Mouse (Mus musculus): ENCODE data around the gene Robo4. TPM values are rescaled to one million over a fixed set of nuclear protein-coding genes. Genes with fewer than 3 reads are reported as not detected.

Robo4 gene
- total and polyA plus RNA-seq, 3 experiments, result not detected

- TF ChIP-seq MEF2A (IDR thresholded peaks at IDR 0.05; ENCODE audit: borderline replicate concordance, low read depth, low read length), result no peak
- Histone ChIP-seq H3K4me2 (ENCODE audit: insufficient read depth, low read depth, poor library complexity, severe bottlenecking) (no peak overlapping the region), H3K4me3 (replicated peaks in 1 of 3; ENCODE audit: low read depth in 2 of 3, low read length in 2 of 3, poor library complexity in 1 of 3) (no peak overlapping the region), H3K27ac (ENCODE audit: insufficient read depth, low read depth) (no peak overlapping the region), H3K4me1 (ENCODE audit: control insufficient read depth in 1 of 2, insufficient read depth in 2 of 2) (peaks cover 14 to 18% of the 10 kb centered on the region in 2 experiments), H3K79me2 (replicated peaks; ENCODE audit: control insufficient read depth, extremely low read depth, insufficient read depth, poor library complexity, severe bottlenecking) (no peaks in the 10 kb centered on the region), H3K36me3 (replicated peaks in 1 of 2; ENCODE audit: control insufficient read depth in 1 of 2, insufficient read depth in 1 of 2, low read length in 1 of 2) (no peaks in the 10 kb centered on the region), H3K27me3 (replicated peaks) (peaks cover 28% of the 10 kb centered on the region), H3K9me3 (replicated peaks; ENCODE audit: low read length) (no peaks in the 10 kb centered on the region), H3K9ac (ENCODE audit: insufficient read depth, low read depth) (no peak overlapping the region)
- dilution Hi-C loops (cut with MboI; ENCODE audit: extremely low pct_ligation_motif_present, extremely low pct_unique_long_range_greater_than_20kb, low sequenced_read_pairs) (no loop called here), in situ Hi-C loops (cut with MboI; ENCODE audit: low pct_ligation_motif_present, low pct_unique_long_range_greater_than_20kb, low sequenced_read_pairs) (loop anchor here (25.0 kb wide), 1 partner anchor 523 kb away; no protein-coding TSS in a partner anchor)
- no peak for DNase-seq (ENCODE audit: extremely low read depth)
Observed at GRCm38 (mm10) chr9:37414666-37415065, 13.0 kb downstream of the Robo4 start.

GRCm38 (mm10) chr9:37418791-37419190, 17.1 kb downstream of the Robo4 start:
- H3K4me1 ChIP-seq (ENCODE audit: control insufficient read depth in 1 of 2, insufficient read depth in 2 of 2), result peaks cover 17 to 31% of the 10 kb centered on the region in 2 experiments
- in situ Hi-C loops (cut with MboI; ENCODE audit: low pct_ligation_motif_present, low pct_unique_long_range_greater_than_20kb, low sequenced_read_pairs), result loop anchor here (25.0 kb wide), 1 partner anchor 519 kb away; no protein-coding TSS in a partner anchor

GRCm38 (mm10) chr9:37420676-37421075, 19.0 kb downstream of the Robo4 start:
- in situ Hi-C loops (cut with MboI; ENCODE audit: low pct_ligation_motif_present, low pct_unique_long_range_greater_than_20kb, low sequenced_read_pairs), result loop anchor here (10.0 to 25.0 kb wide), 3 partner anchors 124 to 517 kb away; no protein-coding TSS in a partner anchor
- no peak overlapping the region for H3K9ac ChIP-seq (ENCODE audit: insufficient read depth, low read depth)
- no peaks in the 10 kb centered on the region for H3K79me2 ChIP-seq (replicated peaks; ENCODE audit: control insufficient read depth, extremely low read depth, insufficient read depth, poor library complexity, severe bottlenecking)
- peak; percentile 41 for TF ChIP-seq SMC3 (IDR thresholded peaks at IDR 0.05; ENCODE audit: low read depth, low read length)
- TF ChIP-seq RCOR1 (conservative IDR thresholded peaks at IDR 0.05; ENCODE audit: low read depth, low read length), result no peak
- peak; percentile 32 for TF ChIP-seq RAD21 (IDR thresholded peaks at IDR 0.05; ENCODE audit: low read depth, low read length)
- peak in 1 of 2 experiments; percentile 80; a peak in 2 of 4 replicates for TF ChIP-seq CTCF (conservative IDR thresholded peaks at IDR 0.05 in 1 of 2, IDR thresholded peaks at IDR 0.05 in 1 of 2; ENCODE audit: low read depth in 2 of 2, low read length in 2 of 2)
- TF ChIP-seq ELF1 (IDR thresholded peaks at IDR 0.05; ENCODE audit: low read depth, low read length), result peak; percentile 40; the same call in 1 of the 2 replicates
- no peak for TF ChIP-seq MYC (IDR thresholded peaks at IDR 0.05; ENCODE audit: low read depth, low read length)
- peak; percentile 47 for TF ChIP-seq NRF1 (IDR thresholded peaks at IDR 0.05; ENCODE audit: low read depth, low read length)
- no peak for TF ChIP-seq JUN (IDR thresholded peaks at IDR 0.05; ENCODE audit: insufficient read depth, low read depth, low read length)
- TF ChIP-seq UBTF (IDR thresholded peaks at IDR 0.05; ENCODE audit: low read depth, low read length), result 0 out of 2 replicates have a peak, but pooled peaks have one; percentile 39
- TF ChIP-seq POLR2A (IDR thresholded peaks at IDR 0.05; ENCODE audit: low read depth, low read length), result 0 out of 2 replicates have a peak, but pooled peaks have one; percentile 28
- no peak for TF ChIP-seq MAX (IDR thresholded peaks at IDR 0.05; ENCODE audit: low read length)
- peak; percentile 40; the same call in 1 of the 2 replicates for TF ChIP-seq IRF4 (IDR thresholded peaks at IDR 0.05; ENCODE audit: low read depth, low read length)
- peak; percentile 31; the same call in 1 of the 2 replicates for TF ChIP-seq TCF12 (IDR thresholded peaks at IDR 0.05; ENCODE audit: low read depth, low read length)
- TF ChIP-seq MAZ (IDR thresholded peaks at IDR 0.05; ENCODE audit: low read depth, low read length), result peak; percentile 35
- peak overlapping the region; percentile 48 for H3K4me2 ChIP-seq (ENCODE audit: insufficient read depth, low read depth, poor library complexity, severe bottlenecking)
- dilution Hi-C loops (cut with MboI; ENCODE audit: extremely low pct_ligation_motif_present, extremely low pct_unique_long_range_greater_than_20kb, low sequenced_read_pairs), result no loop called here
- no peak overlapping the region for H3K27ac ChIP-seq (ENCODE audit: insufficient read depth, low read depth)
- peak; percentile 92 for DNase-seq (ENCODE audit: extremely low read depth)
- no peaks in the 10 kb centered on the region for H3K9me3 ChIP-seq (replicated peaks; ENCODE audit: low read length)
- no peak overlapping the region for H3K4me3 ChIP-seq (replicated peaks in 1 of 3; ENCODE audit: low read depth in 2 of 3, low read length in 2 of 3, poor library complexity in 1 of 3)
- H3K4me1 ChIP-seq (ENCODE audit: control insufficient read depth in 1 of 2, insufficient read depth in 2 of 2), result peaks cover 17 to 31% of the 10 kb centered on the region in 2 experiments
- no peaks in the 10 kb centered on the region for H3K36me3 ChIP-seq (replicated peaks in 1 of 2; ENCODE audit: control insufficient read depth in 1 of 2, insufficient read depth in 1 of 2, low read length in 1 of 2)
- H3K27me3 ChIP-seq (replicated peaks), result peaks cover 47% of the 10 kb centered on the region

More at GRCm38 (mm10) chr9:37418791-37419190, 17.1 kb downstream of the Robo4 start:
- Histone ChIP-seq H3K27me3 (replicated peaks) (peaks cover 34% of the 10 kb centered on the region), H3K79me2 (replicated peaks; ENCODE audit: control insufficient read depth, extremely low read depth, insufficient read depth, poor library complexity, severe bottlenecking) (no peaks in the 10 kb centered on the region), H3K27ac (ENCODE audit: insufficient read depth, low read depth) (no peak overlapping the region), H3K9ac (ENCODE audit: insufficient read depth, low read depth) (no peak overlapping the region), H3K4me2 (ENCODE audit: insufficient read depth, low read depth, poor library complexity, severe bottlenecking) (no peak overlapping the region), H3K4me3 (replicated peaks in 1 of 3; ENCODE audit: low read depth in 2 of 3, low read length in 2 of 3, poor library complexity in 1 of 3) (no peak overlapping the region), H3K36me3 (replicated peaks in 1 of 2; ENCODE audit: control insufficient read depth in 1 of 2, insufficient read depth in 1 of 2, low read length in 1 of 2) (no peaks in the 10 kb centered on the region), H3K9me3 (replicated peaks; ENCODE audit: low read length) (no peaks in the 10 kb centered on the region)
- DNase-seq (ENCODE audit: extremely low read depth), result no peak
- dilution Hi-C loops (cut with MboI; ENCODE audit: extremely low pct_ligation_motif_present, extremely low pct_unique_long_range_greater_than_20kb, low sequenced_read_pairs), result no loop called here
- TF ChIP-seq IRF4 (IDR thresholded peaks at IDR 0.05; ENCODE audit: low read depth, low read length) (0 out of 2 replicates have a peak, but pooled peaks have one; percentile 8), ZKSCAN1 (IDR thresholded peaks at IDR 0.05; ENCODE audit: borderline replicate concordance, low read depth, low read length) (no peak)

All from CH12.LX (cell line).